Comparison of ENCODE assay signal across 8 mouse cellular contexts in genomic region chr5:27791303-27792172, GRCm38 (mm10). TPM values are rescaled to one million over a fixed set of nuclear protein-coding genes. Genes with fewer than 3 reads are reported as not detected.
DNase-seq lines count a peak whose midpoint lies in the region; ATAC-seq lines count a peak whose summit lies in the region.

Paxip1 (minus strand) TSS chr5:27791691.

- peak; percentile 97 for DNase-seq in adipocyte (ENCODE audit: low spot score)
- peak; percentile 97 for DNase-seq in embryo, embryonic 10 days (ENCODE audit: low spot score)
- DNase-seq in gastrocnemius, postnatal 10 days: peak; percentile 98
- DNase-seq in induced T-regulatory cell, adult 2 months (ENCODE audit: low read depth): peak; percentile 98
- peak; percentile 87 to 97 for DNase-seq in left cerebral cortex, adult 9 months (ENCODE audit: low spot score in 2 of 2)
- DNase-seq in right cerebral cortex, postnatal 14 days: peak; percentile 95
- peak; percentile 95 to 96 for DNase-seq in urinary bladder, postnatal 36 days (ENCODE audit: low spot score in 2 of 2)

- ATAC-seq in megakaryocyte progenitor cell, adult 5-6 weeks (replicated peaks; ENCODE audit: poor library complexity): peak; percentile 74

RNA-seq across cellular contexts. Expression of gene Paxip1, which starts in this region (rescaled TPM):
- total RNA-seq in gastrocnemius, postnatal 10 days (2021): 10 to 100 TPM; 12.5 to 21.0 TPM
- 34.6 and 35.0 TPM in 2 replicates for total RNA-seq in megakaryocyte progenitor cell, adult 5-6 weeks (2015)
- total RNA-seq in megakaryocyte progenitor cell, adult 5-6 weeks (2017): 25.3 and 31.2 TPM in 2 replicates

Comparison
In these comparisons a context has a peak if more than half of its experiments do, and no peak if none do; other contexts are left out.
1. Peak in every context shown above with its lines: DNase-seq and ATAC-seq.